Mouse (Mus musculus): ENCODE data around the gene Bysl. TPM values are rescaled to one million over a fixed set of nuclear protein-coding genes. Genes with fewer than 3 reads are reported as not detected.

Bysl gene
- polyA plus RNA-seq, 2 experiments = 12.5 to 13.3 TPM

GRCm38 (mm10) chr17:47618556-47619311, 7.4 kb upstream of the Bysl start:
- 84% methylated on average over 13 of the region's 13 CpGs for WGBS (ENCODE audit: insufficient replicate concordance)
- Histone ChIP-seq H3K27me3 (ENCODE audit: control insufficient read depth, insufficient read depth, low read length) (no peaks in the 10 kb centered on the region), H3K27ac (peak overlapping the region; percentile 98), H3K9me3 (ENCODE audit: control insufficient read depth, low read length) (no peaks in the 10 kb centered on the region), H3K36me3 (replicated peaks; ENCODE audit: control insufficient read depth, insufficient read depth, low read depth) (peaks cover 65% of the 10 kb centered on the region), H3K4me2 (ENCODE audit: low read depth) (no peak overlapping the region), H3K4me1 (replicated peaks; ENCODE audit: control insufficient read depth in 2 of 2, insufficient read depth in 2 of 2, low read length in 1 of 2) (peaks cover 30 to 39% of the 10 kb centered on the region in 2 experiments), H3K9ac (replicated peaks) (no peak overlapping the region), H3K4me3 (ENCODE audit: insufficient read depth in 1 of 2, low read depth in 2 of 2, low read length in 2 of 2) (no peak overlapping the region)
- TF ChIP-seq CTCF (IDR thresholded peaks at IDR 0.05; ENCODE audit: low read depth) = no peak
- no peak for TF ChIP-seq EP300 (IDR thresholded peaks at IDR 0.05; ENCODE audit: low read depth)
- DNase-seq (ENCODE audit: low read depth in 3 of 3, low spot score in 3 of 3) (no peak), ATAC-seq (ENCODE audit: insufficient read depth) (no peak)

GRCm38 (mm10) chr17:47617605-47618307, 6.5 kb upstream of the Bysl start:
- H3K27me3 ChIP-seq (ENCODE audit: control insufficient read depth, insufficient read depth, low read length) = no peaks in the 10 kb centered on the region
- 31% methylated on average over 9 of the region's 9 CpGs for WGBS (ENCODE audit: insufficient replicate concordance)
- TF ChIP-seq EP300 (IDR thresholded peaks at IDR 0.05; ENCODE audit: low read depth) (peak; percentile 95), CTCF (IDR thresholded peaks at IDR 0.05; ENCODE audit: low read depth) (peak; percentile 32)
- peak overlapping the region; percentile 54 for H3K9ac ChIP-seq (replicated peaks)
- H3K4me2 ChIP-seq (ENCODE audit: low read depth) = peak overlapping the region; percentile 58
- peak; percentile 98 for ATAC-seq (ENCODE audit: insufficient read depth)
- peaks cover 63% of the 10 kb centered on the region for H3K36me3 ChIP-seq (replicated peaks; ENCODE audit: control insufficient read depth, insufficient read depth, low read depth)
- H3K27ac ChIP-seq = peak overlapping the region; percentile 98
- DNase-seq (ENCODE audit: low read depth in 3 of 3, low spot score in 3 of 3) = peak; percentile 75 to 87 (median 84)
- no peaks in the 10 kb centered on the region for H3K9me3 ChIP-seq (ENCODE audit: control insufficient read depth, low read length)
- 0 out of 4 replicates have a peak overlapping the region, but pooled peaks have one; percentile 7 to 8 for H3K4me3 ChIP-seq (ENCODE audit: insufficient read depth in 1 of 2, low read depth in 2 of 2, low read length in 2 of 2)
- H3K4me1 ChIP-seq (replicated peaks; ENCODE audit: control insufficient read depth in 2 of 2, insufficient read depth in 2 of 2, low read length in 1 of 2) = peaks cover 30 to 43% of the 10 kb centered on the region in 2 experiments

GRCm38 (mm10) chr17:47616652-47617051, 5.4 kb upstream of the Bysl start:
- 62% methylated on average over 4 of the region's 4 CpGs for WGBS (ENCODE audit: insufficient replicate concordance)
- DNase-seq (ENCODE audit: low read depth in 3 of 3, low spot score in 3 of 3) = no peak
- Histone ChIP-seq H3K27me3 (ENCODE audit: control insufficient read depth, insufficient read depth, low read length) (no peaks in the 10 kb centered on the region), H3K9ac (replicated peaks) (peak overlapping the region; percentile 54; the same call in 1 of the 2 replicates), H3K4me3 (ENCODE audit: insufficient read depth in 1 of 2, low read depth in 2 of 2, low read length in 2 of 2) (no peak overlapping the region), H3K36me3 (replicated peaks; ENCODE audit: control insufficient read depth, insufficient read depth, low read depth) (peaks cover 52% of the 10 kb centered on the region), H3K27ac (peak overlapping the region; percentile 98), H3K9me3 (ENCODE audit: control insufficient read depth, low read length) (no peaks in the 10 kb centered on the region), H3K4me2 (ENCODE audit: low read depth) (peak overlapping the region; percentile 58), H3K4me1 (replicated peaks; ENCODE audit: control insufficient read depth in 2 of 2, insufficient read depth in 2 of 2, low read length in 1 of 2) (peaks cover 36 to 50% of the 10 kb centered on the region in 2 experiments)
- ATAC-seq (ENCODE audit: insufficient read depth) = no peak
- TF ChIP-seq EP300 (IDR thresholded peaks at IDR 0.05; ENCODE audit: low read depth) (no peak), CTCF (IDR thresholded peaks at IDR 0.05; ENCODE audit: low read depth) (no peak)

GRCm38 (mm10) chr17:47616119-47616518, 4.8 kb upstream of the Bysl start:
- TF ChIP-seq EP300 (IDR thresholded peaks at IDR 0.05; ENCODE audit: low read depth) = no peak
- no peak for TF ChIP-seq CTCF (IDR thresholded peaks at IDR 0.05; ENCODE audit: low read depth)
- H3K4me2 ChIP-seq (ENCODE audit: low read depth) = peak overlapping the region; percentile 20; the same call in 1 of the 2 replicates
- 89% methylated on average over 8 of the region's 8 CpGs for WGBS (ENCODE audit: insufficient replicate concordance)
- no peaks in the 10 kb centered on the region for H3K27me3 ChIP-seq (ENCODE audit: control insufficient read depth, insufficient read depth, low read length)
- no peak overlapping the region for H3K4me3 ChIP-seq (ENCODE audit: insufficient read depth in 1 of 2, low read depth in 2 of 2, low read length in 2 of 2)
- H3K4me1 ChIP-seq (replicated peaks; ENCODE audit: control insufficient read depth in 2 of 2, insufficient read depth in 2 of 2, low read length in 1 of 2) = peaks cover 36 to 50% of the 10 kb centered on the region in 2 experiments
- DNase-seq (ENCODE audit: low read depth in 3 of 3, low spot score in 3 of 3) = no peak
- peaks cover 48% of the 10 kb centered on the region for H3K36me3 ChIP-seq (replicated peaks; ENCODE audit: control insufficient read depth, insufficient read depth, low read depth)
- H3K9ac ChIP-seq (replicated peaks) = peak overlapping the region; percentile 54; the same call in 1 of the 2 replicates
- H3K27ac ChIP-seq = peak overlapping the region; percentile 98
- ATAC-seq (ENCODE audit: insufficient read depth) = no peak
- no peaks in the 10 kb centered on the region for H3K9me3 ChIP-seq (ENCODE audit: control insufficient read depth, low read length)

- peaks cover 46 to 62% of the 10 kb centered on the region in 2 experiments for H3K4me1 ChIP-seq (replicated peaks; ENCODE audit: control insufficient read depth in 2 of 2, insufficient read depth in 2 of 2, low read length in 1 of 2)
These were observed 2.7 kb upstream of the Bysl start for GRCm38 (mm10) chr17:47614018-47614417.

More at GRCm38 (mm10) chr17:47614018-47614417, 2.7 kb upstream of the Bysl start:
- H3K4me3 ChIP-seq (ENCODE audit: insufficient read depth in 1 of 2, low read depth in 2 of 2, low read length in 2 of 2) = no peak overlapping the region
- H3K9me3 ChIP-seq (ENCODE audit: control insufficient read depth, low read length) = no peaks in the 10 kb centered on the region
- WGBS (ENCODE audit: insufficient replicate concordance) = 82% methylated on average over 1 of the region's 1 CpGs
- H3K36me3 ChIP-seq (replicated peaks; ENCODE audit: control insufficient read depth, insufficient read depth, low read depth) = peaks cover 38% of the 10 kb centered on the region
- DNase-seq (ENCODE audit: low read depth in 3 of 3, low spot score in 3 of 3) (no peak), ATAC-seq (ENCODE audit: insufficient read depth) (no peak)
- H3K27me3 ChIP-seq (ENCODE audit: control insufficient read depth, insufficient read depth, low read length) = no peaks in the 10 kb centered on the region
- TF ChIP-seq EP300 (IDR thresholded peaks at IDR 0.05; ENCODE audit: low read depth) (no peak), CTCF (IDR thresholded peaks at IDR 0.05; ENCODE audit: low read depth) (peak; percentile 89)
- H3K27ac ChIP-seq = no peak overlapping the region
- H3K4me2 ChIP-seq (ENCODE audit: low read depth) = no peak overlapping the region
- no peak overlapping the region for H3K9ac ChIP-seq (replicated peaks)

Measured in liver, embryonic 14.5 days (tissue).